Mouse (Mus musculus) intestine, embryonic 15.5 days (tissue): ENCODE data around the gene Fbh1. TPM values are rescaled to one million over a fixed set of nuclear protein-coding genes. Genes with fewer than 3 reads are reported as not detected.

Experiments used
- polyA plus RNA-seq: library from polyadenylated mRNA; unstranded; fragments of >200 nt; fragmentation: Nextera tagmentation; extraction: Ambion mirVana; gene quantifications from 2 replicates; pipeline ENCODE4 v1.2.1, GENCODE M21; 2015

Fbh1 gene
- polyA plus RNA-seq, 1 experiment from 2014 or later = 110 TPM

Other genes with a start within 250 kb of the Fbh1 start
- 18.9 and 20.7 TPM in 2 replicates for gene Pfkfb3, start 223.5 kb downstream of the Fbh1 start, polyA plus RNA-seq
- 128 and 138 TPM in 2 replicates for gene Rbm17, start 173.4 kb downstream of the Fbh1 start, polyA plus RNA-seq
- gene Gm17490, start 151.3 kb downstream of the Fbh1 start, polyA plus RNA-seq = not detected in 2 replicates
- 0.03 and 0.06 TPM in 2 replicates for gene Il2ra, start 134.8 kb downstream of the Fbh1 start, polyA plus RNA-seq
- 2.1 and 2.6 TPM in 2 replicates for gene Il15ra, start 72.3 kb downstream of the Fbh1 start, polyA plus RNA-seq
- gene Ankrd16, start 294 bp upstream of the Fbh1 start, polyA plus RNA-seq = 36.9 and 39.2 TPM in 2 replicates